Mouse (Mus musculus): Measurements from ENCODE around the gene Nipsnap3a.

Gene Nipsnap3a

GRCm38 (mm10) chr4:52989248-52989647 lies at the start of gene Nipsnap3a:
Gene Nipsnap3a (plus strand): TSS chr4:52989272.
- no peak for DNase-seq (ENCODE audit: low spot score)

DNA sequence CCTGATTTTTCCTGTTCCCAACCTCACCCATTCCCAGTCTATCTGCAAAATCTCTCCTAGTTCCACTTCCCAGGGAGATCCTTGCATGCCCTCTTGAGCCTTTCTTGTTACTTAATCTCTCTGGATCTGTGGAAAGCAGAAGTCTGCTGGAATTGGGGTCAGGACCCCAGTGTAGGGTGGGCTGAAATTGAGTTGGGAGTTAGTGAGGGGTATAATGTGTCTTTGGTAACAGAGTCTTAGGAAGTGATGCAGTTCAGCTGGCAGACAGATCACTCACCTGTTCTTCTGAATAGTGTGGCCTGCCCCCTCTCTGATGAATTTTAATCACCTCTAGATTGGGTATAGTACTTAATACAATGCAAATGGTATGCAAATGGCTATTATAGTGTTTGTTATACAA lies 42.4 kb upstream of the Nipsnap3a start:
- DNase-seq (ENCODE audit: low spot score), result no peak

DNA sequence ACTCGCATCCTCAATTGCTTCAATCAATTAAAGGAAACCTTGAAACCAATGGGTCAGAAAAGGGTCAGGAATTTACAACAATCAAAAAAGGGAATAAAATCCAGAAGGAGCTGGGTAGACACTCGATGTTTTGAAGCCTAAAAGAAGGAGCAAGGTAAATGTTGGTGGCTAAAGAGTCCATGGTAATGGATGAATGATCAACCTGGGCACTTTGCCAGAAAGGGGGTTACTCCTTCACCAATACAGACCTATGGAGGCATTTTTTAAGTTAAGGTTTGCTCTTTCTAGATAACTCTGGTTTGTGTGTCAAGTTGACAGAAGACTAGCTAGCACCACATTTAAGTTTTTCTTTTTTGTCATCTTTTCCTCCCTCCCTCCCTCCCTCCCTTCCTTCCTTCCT lies 40.1 kb upstream of the Nipsnap3a start:
- no peak for DNase-seq (ENCODE audit: low spot score)

DNA sequence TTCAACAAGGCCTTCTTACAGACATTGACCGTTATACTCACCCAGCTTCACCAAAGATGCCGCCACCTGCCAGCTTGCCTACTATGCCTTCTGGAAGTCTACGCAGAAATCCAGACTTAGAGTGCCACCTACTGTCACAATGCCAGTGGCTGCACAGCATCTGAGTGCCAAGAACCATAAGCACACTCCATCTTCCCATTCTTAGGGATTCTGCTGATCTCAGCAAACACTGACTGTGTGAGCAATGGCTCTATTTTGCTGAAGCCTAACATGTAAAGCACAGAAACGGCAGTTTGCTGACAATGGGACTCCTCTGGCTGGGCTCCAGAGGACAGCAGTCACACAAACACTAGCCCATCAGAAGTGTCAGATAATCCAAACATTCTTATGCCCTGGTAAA lies 30.4 kb upstream of the Nipsnap3a start:
- DNase-seq (ENCODE audit: low spot score), result no peak

GRCm38 (mm10) chr4:52964247-52964646 lies 24.8 kb upstream of the Nipsnap3a start, which contains the start of gene Olfr270:
Gene Olfr270 (plus strand): TSS chr4:52964547.
- DNase-seq (ENCODE audit: low spot score), result no peak

DNA sequence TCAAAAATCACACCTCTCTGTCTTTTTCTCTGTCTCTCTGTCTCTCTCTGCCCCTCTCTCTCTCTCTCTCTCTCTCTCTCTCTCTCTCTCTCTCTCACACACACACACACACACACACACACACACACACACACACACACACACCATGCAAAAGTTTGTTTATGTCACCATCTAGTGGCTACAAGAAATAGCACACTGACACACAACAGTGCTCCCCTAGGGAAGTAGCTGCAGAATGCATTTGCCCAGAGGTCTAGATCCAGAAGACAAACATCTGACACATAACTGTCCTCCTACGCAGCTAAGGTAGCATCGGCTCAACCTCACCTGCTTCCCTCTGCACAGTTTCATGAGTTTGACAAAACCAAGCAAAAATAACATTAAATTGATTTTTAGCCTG lies 3.9 kb upstream of the Nipsnap3a start:
- no peak for DNase-seq (ENCODE audit: low spot score)

DNA sequence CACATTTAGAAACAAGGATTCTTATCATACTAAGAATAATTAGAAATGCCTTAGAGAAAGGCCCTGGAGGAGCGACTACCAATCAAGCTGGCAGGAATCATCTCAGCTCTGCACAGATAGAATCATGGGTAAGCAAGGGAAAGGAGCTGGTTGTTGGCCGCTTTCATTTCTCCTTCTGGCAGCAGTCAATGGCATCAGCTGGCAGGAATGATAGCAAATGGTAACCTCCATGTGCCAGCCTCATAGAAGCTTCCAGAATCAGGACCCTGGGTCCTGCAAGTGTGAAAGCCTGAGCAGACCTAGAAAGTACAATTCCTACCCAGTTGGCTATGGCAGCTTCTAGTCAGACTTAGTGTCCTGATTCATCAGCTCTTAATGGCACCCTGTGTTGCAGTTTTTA lies 2.8 kb upstream of the Nipsnap3a start:
- DNase-seq (ENCODE audit: low spot score), result no peak

GRCm38 (mm10) chr4:52999449-52999848 lies 10.4 kb downstream of the Nipsnap3a start:
- DNase-seq (ENCODE audit: low spot score), result no peak

- DNase-seq (ENCODE audit: low spot score), result no peak
Measured at GRCm38 (mm10) chr4:53000154-53000553, 11.1 kb downstream of the Nipsnap3a start.

GRCm38 (mm10) chr4:53009183-53009582 lies 20.1 kb downstream of the Nipsnap3a start:
- no peak for DNase-seq (ENCODE audit: low spot score)

DNA sequence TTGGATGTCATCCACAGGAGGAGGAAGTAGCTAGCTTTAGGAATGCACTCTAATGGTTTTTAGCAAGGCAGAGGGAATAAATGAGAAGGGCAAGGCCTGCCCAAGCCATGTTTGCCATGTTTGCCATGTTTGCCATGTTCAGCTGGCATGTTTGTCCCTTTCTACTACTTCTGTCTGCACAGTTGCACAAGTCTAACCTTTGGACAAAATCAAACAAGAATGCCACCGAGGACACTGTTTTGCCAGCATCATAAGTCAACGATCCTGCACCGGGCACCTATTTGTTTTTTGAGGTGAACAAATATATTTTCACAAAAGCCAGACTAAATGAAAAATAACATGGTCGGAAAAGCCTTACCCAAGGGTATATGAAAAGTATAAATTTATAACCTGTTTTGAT lies 20.8 kb downstream of the Nipsnap3a start:
- DNase-seq (ENCODE audit: low spot score), result no peak

- peak; percentile 99 for DNase-seq (ENCODE audit: low spot score)
Measured at GRCm38 (mm10) chr4:53011732-53012361, 22.8 kb downstream of the Nipsnap3a start, which contains the start of gene Nipsnap3b. Gene Nipsnap3b (plus strand): TSS chr4:53011880.

GRCm38 (mm10) chr4:53014421-53014820 lies 25.3 kb downstream of the Nipsnap3a start:
- DNase-seq (ENCODE audit: low spot score), result no peak

GRCm38 (mm10) chr4:53015024-53015423 lies 26.0 kb downstream of the Nipsnap3a start:
- DNase-seq (ENCODE audit: low spot score), result no peak

DNA sequence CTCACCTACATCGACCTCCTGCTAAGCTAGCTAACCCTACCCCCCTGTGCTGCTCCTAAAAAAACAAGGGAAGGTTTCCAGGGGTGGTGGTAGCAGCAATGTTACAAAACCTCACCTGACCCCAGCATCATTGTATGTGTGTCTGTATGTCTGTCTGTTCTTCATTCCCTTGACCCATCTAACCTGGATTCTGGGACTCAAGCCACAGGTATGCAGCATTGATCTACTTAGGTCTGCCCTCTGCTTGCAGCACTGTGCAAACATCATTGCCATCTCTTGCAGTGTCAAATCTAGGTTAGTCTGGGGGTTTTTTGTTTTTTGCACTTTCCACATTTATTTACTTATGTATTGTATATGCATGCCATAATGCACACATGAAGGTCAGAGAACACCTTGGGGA lies 29.3 kb downstream of the Nipsnap3a start:
- no peak for DNase-seq (ENCODE audit: low spot score)

GRCm38 (mm10) chr4:53023189-53023925 lies 34.3 kb downstream of the Nipsnap3a start:
- peak; percentile 57 for DNase-seq (ENCODE audit: low spot score)

- no peak for DNase-seq (ENCODE audit: low spot score)
Measured at GRCm38 (mm10) chr4:53024397-53024796, 35.3 kb downstream of the Nipsnap3a start.

DNA sequence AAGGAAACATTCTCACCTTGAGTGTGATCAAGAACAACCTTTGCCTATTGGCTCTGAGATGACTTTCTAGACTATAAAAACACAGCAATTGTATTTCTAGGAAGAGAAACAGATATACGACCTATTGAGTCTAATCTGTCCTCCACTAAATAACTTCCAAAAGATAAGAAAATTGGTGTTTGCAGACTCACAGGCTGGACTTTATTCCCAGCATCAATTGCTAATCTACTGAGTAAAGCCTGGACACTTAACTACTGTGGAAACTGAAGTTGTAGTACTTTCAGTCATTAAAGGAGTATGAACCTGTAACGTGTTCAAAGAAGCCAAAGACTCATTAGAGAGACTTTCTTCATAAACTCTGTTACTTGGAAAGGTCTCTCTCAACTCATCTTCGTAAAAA lies 38.7 kb downstream of the Nipsnap3a start:
- no peak for DNase-seq (ENCODE audit: low spot score)

DNA sequence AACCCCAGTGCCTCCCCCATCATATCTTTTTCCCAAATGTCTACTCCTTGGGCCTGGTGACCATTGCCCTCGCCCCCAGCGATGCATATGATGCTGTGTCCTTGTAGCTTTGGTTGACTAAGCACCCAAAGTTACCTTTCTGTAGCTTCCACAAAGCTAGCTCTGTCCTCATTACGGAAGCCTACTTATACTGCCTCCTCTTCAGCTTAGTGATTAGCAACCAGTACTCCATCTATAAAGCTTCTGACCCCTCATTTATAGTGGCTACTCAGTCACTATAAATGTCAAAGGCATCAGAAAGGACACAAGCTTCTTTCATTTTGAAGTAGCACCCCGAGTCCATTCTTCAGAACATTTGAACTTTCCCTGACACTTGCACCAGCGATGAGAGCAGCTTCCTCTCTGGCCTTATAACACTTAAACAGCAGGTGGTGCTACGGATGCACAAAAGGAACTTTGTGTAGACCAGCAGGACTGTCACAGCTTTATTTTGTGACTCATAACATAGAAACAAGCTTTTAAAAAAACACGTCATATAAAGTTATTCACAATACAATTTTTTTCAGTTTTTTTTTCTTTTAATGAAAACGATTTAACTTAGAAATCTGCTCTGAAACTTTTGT lies 41.4 kb downstream of the Nipsnap3a start:
- no peak for DNase-seq (ENCODE audit: low spot score)

GRCm38 (mm10) chr4:53043819-53044218 lies 54.7 kb downstream of the Nipsnap3a start:
- DNase-seq (ENCODE audit: low spot score), result no peak

DNA sequence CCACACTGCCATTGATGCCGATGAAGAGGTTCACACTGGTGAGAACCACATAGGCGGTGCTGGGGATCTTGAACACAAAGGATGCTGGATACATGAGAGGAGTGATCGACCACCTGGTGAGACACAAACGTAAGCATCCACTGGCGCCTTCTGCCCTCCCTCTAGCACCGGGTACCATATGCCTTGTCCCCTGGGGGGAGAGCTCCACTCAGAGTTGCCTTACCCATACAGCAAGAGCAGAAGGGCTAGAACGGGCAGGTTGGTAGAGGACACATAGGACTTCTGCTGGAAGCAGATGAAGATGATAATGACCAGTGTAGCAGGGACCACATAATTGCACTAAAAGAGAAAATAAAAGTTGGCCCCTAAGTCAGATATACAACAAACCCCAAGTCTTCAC lies 56.7 kb downstream of the Nipsnap3a start:
- no peak for DNase-seq (ENCODE audit: low spot score)

DNA sequence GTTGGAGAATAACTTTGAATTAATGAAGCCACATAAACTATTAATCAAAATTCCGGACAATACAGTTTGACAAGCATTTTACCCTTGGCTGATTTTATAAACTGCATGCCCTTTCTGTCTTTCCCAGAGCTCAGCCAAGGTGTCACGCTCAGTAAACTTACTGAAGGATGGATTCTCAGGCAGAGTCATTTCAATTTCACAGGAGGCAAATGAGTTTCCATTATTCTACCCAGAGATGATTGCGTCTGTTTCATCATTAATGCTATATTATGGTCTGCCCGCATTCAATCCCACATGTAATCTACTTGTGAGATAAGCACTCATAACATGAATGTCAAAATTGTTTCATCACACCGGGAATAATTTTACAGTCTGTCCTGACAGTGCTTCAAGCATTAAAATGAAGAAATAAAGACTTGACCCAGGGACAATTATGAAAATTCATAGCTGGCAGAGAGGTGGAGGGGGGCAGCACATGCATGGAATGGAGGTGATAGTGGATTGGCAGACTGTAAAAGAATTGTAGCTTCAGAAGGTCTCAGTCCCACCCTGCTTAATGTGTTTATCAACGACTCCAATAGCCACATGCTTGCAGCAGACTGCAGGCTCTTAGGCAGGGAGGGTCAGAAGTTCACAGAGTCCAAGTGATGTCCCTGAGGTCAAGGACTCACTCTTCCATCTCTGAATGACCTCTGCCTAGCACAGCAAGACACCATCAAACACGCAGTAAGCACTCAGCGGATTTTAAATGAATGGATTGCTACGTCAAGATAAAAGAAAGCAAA lies 57.4 kb downstream of the Nipsnap3a start:
- DNase-seq (ENCODE audit: low spot score), result no peak
